Mouse (Mus musculus): ENCODE data around the gene Rex1bd. TPM values are rescaled to one million over a fixed set of nuclear protein-coding genes. Genes with fewer than 3 reads are reported as not detected.

Gene Rex1bd
- 100 to 1,000 TPM in 1 of 2 experiments, 10 to 100 TPM in 1; 95.1 to 106 TPM for total RNA-seq (2021)

GRCm38 (mm10) chr8:70506328-70507026 is at the start of gene Rex1bd:
TSS of gene Rex1bd (minus strand) at chr8:70506752.
- peak; percentile 89 to 97 for DNase-seq (ENCODE audit: extremely low spot score in 1 of 2, low spot score in 2 of 2)
- intact Hi-C loops (cut with DNase I): no loop called here

GRCm38 (mm10) chr8:70555079-70555747 is 48.7 kb upstream of the Rex1bd start:
- DNase-seq (ENCODE audit: extremely low spot score in 1 of 2, low spot score in 2 of 2): no peak
- intact Hi-C loops (cut with DNase I): no loop called here

GRCm38 (mm10) chr8:70553740-70554139 is 47.2 kb upstream of the Rex1bd start:
- intact Hi-C loops (cut with DNase I): no loop called here
- DNase-seq (ENCODE audit: extremely low spot score in 1 of 2, low spot score in 2 of 2): peak in 1 of 2 experiments; percentile 70

- DNase-seq (ENCODE audit: extremely low spot score in 1 of 2, low spot score in 2 of 2): no peak
- intact Hi-C loops (cut with DNase I): no loop called here
These were observed 46.3 kb upstream of the Rex1bd start for GRCm38 (mm10) chr8:70552836-70553235.

GRCm38 (mm10) chr8:70551558-70552161 is 45.1 kb upstream of the Rex1bd start:
- DNase-seq (ENCODE audit: extremely low spot score in 1 of 2, low spot score in 2 of 2): no peak
- intact Hi-C loops (cut with DNase I): no loop called here

- DNase-seq (ENCODE audit: extremely low spot score in 1 of 2, low spot score in 2 of 2): no peak
- intact Hi-C loops (cut with DNase I): no loop called here
These were observed 43.0 kb upstream of the Rex1bd start for GRCm38 (mm10) chr8:70549412-70550184.

GRCm38 (mm10) chr8:70547762-70548161 is 41.2 kb upstream of the Rex1bd start:
- intact Hi-C loops (cut with DNase I): no loop called here
- no peak for DNase-seq (ENCODE audit: extremely low spot score in 1 of 2, low spot score in 2 of 2)

GRCm38 (mm10) chr8:70546412-70546811 is 39.9 kb upstream of the Rex1bd start:
- DNase-seq (ENCODE audit: extremely low spot score in 1 of 2, low spot score in 2 of 2): no peak
- intact Hi-C loops (cut with DNase I): no loop called here

- intact Hi-C loops (cut with DNase I): no loop called here
- no peak for DNase-seq (ENCODE audit: extremely low spot score in 1 of 2, low spot score in 2 of 2)
These were observed 37.7 kb upstream of the Rex1bd start for GRCm38 (mm10) chr8:70544200-70544687.

GRCm38 (mm10) chr8:70541081-70541480 is 34.5 kb upstream of the Rex1bd start:
- intact Hi-C loops (cut with DNase I): no loop called here
- DNase-seq (ENCODE audit: extremely low spot score in 1 of 2, low spot score in 2 of 2): no peak

- DNase-seq (ENCODE audit: extremely low spot score in 1 of 2, low spot score in 2 of 2): no peak
- intact Hi-C loops (cut with DNase I): no loop called here
These were observed 34.0 kb upstream of the Rex1bd start for GRCm38 (mm10) chr8:70540507-70541071.

GRCm38 (mm10) chr8:70540013-70540506 is 33.5 kb upstream of the Rex1bd start:
- no peak for DNase-seq (ENCODE audit: extremely low spot score in 1 of 2, low spot score in 2 of 2)
- intact Hi-C loops (cut with DNase I): no loop called here

- intact Hi-C loops (cut with DNase I): no loop called here
- DNase-seq (ENCODE audit: extremely low spot score in 1 of 2, low spot score in 2 of 2): peak; percentile 99 to 100
These were observed 32.7 kb upstream of the Rex1bd start, which contains the start of gene Ell for GRCm38 (mm10) chr8:70539077-70539813. TSS of gene Ell (plus strand) at chr8:70539457.

- DNase-seq (ENCODE audit: extremely low spot score in 1 of 2, low spot score in 2 of 2): peak; percentile 99 to 100
- intact Hi-C loops (cut with DNase I): no loop called here
These were observed 32.1 kb upstream of the Rex1bd start for GRCm38 (mm10) chr8:70538633-70539076.

- DNase-seq (ENCODE audit: extremely low spot score in 1 of 2, low spot score in 2 of 2): peak in 1 of 2 experiments; percentile 79
- intact Hi-C loops (cut with DNase I): no loop called here
These were observed 31.6 kb upstream of the Rex1bd start for GRCm38 (mm10) chr8:70538024-70538579.

- intact Hi-C loops (cut with DNase I): no loop called here
- DNase-seq (ENCODE audit: extremely low spot score in 1 of 2, low spot score in 2 of 2): no peak
These were observed 29.1 kb upstream of the Rex1bd start for GRCm38 (mm10) chr8:70535701-70536100.

- intact Hi-C loops (cut with DNase I): no loop called here
- no peak for DNase-seq (ENCODE audit: extremely low spot score in 1 of 2, low spot score in 2 of 2)
These were observed 28.7 kb upstream of the Rex1bd start for GRCm38 (mm10) chr8:70535221-70535620.

GRCm38 (mm10) chr8:70534281-70534680 is 27.7 kb upstream of the Rex1bd start:
- intact Hi-C loops (cut with DNase I): no loop called here
- DNase-seq (ENCODE audit: extremely low spot score in 1 of 2, low spot score in 2 of 2): no peak

Measured in left cerebral cortex, postnatal 10 days (tissue).